Mouse (Mus musculus): ENCODE results near the gene Slc7a5. TPM values are rescaled to one million over a fixed set of nuclear protein-coding genes. Genes with fewer than 3 reads are reported as not detected.

Slc7a5 gene
- total and polyA plus RNA-seq, 3 experiments = 110 to 291 (median 207) TPM

DNA sequence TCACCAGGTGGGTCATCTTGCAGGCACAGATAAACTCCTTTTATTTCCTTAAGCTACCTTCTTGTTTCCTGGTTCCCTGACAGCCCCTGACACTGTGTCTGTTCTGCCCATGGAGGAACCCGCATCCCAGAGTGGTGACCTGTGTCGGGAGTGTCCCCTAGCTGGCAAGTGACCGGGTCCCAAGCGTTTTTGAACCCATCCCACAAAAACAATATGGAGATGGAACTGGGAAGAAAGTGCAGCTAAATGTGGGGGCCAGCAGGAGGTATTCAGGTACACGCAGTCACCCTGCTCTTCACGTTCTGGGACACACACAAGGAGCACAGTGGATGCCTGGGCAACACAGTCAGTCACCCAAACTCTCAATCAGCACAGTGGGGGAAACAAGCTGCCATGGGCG, 38.9 kb upstream of the Slc7a5 start:
- dilution Hi-C loops (cut with MboI; ENCODE audit: extremely low pct_ligation_motif_present, extremely low pct_unique_long_range_greater_than_20kb, low sequenced_read_pairs) (no loop called here), in situ Hi-C loops (cut with MboI; ENCODE audit: low pct_ligation_motif_present, low pct_unique_long_range_greater_than_20kb, low sequenced_read_pairs) (loop anchor here (10.0 kb wide), 1 partner anchor 362 kb away; no protein-coding TSS in a partner anchor)
- H3K4me2 ChIP-seq (ENCODE audit: insufficient read depth, low read depth, poor library complexity, severe bottlenecking) = no peak overlapping the region
- H3K27ac ChIP-seq (ENCODE audit: insufficient read depth, low read depth) = no peak overlapping the region
- H3K79me2 ChIP-seq (replicated peaks; ENCODE audit: control insufficient read depth, extremely low read depth, insufficient read depth, poor library complexity, severe bottlenecking) = peaks cover 6% of the 10 kb centered on the region
- no peak for TF ChIP-seq EP300 (IDR thresholded peaks at IDR 0.05; ENCODE audit: low read length)
- no peak for TF ChIP-seq RCOR1 (conservative IDR thresholded peaks at IDR 0.05; ENCODE audit: low read depth, low read length)
- TF ChIP-seq BHLHE40 (IDR thresholded peaks at IDR 0.05; ENCODE audit: low read depth, low read length) = no peak
- no peak for TF ChIP-seq TBP (conservative IDR thresholded peaks at IDR 0.05; ENCODE audit: low read depth, low read length)
- no peak for TF ChIP-seq MAZ (IDR thresholded peaks at IDR 0.05; ENCODE audit: low read depth, low read length)
- TF ChIP-seq USF1 (IDR thresholded peaks at IDR 0.05; ENCODE audit: low read depth, low read length) = no peak
- TF ChIP-seq ZC3H11A (IDR thresholded peaks at IDR 0.05; ENCODE audit: low read depth, low read length) = no peak
- no peak for TF ChIP-seq CTCF (conservative IDR thresholded peaks at IDR 0.05 in 1 of 2, IDR thresholded peaks at IDR 0.05 in 1 of 2; ENCODE audit: low read depth in 2 of 2, low read length in 2 of 2)
- TF ChIP-seq RAD21 (IDR thresholded peaks at IDR 0.05; ENCODE audit: low read depth, low read length) = no peak
- no peak for TF ChIP-seq ZNF384 (IDR thresholded peaks at IDR 0.05; ENCODE audit: low read depth, low read length)
- no peak for TF ChIP-seq ETS1 (conservative IDR thresholded peaks at IDR 0.05; ENCODE audit: low read depth, low read length)
- TF ChIP-seq POLR2AphosphoS2 (IDR thresholded peaks at IDR 0.05; ENCODE audit: low read depth, low read length) = no peak
- TF ChIP-seq MEF2A (IDR thresholded peaks at IDR 0.05; ENCODE audit: borderline replicate concordance, low read depth, low read length) = no peak
- TF ChIP-seq POLR2A (IDR thresholded peaks at IDR 0.05; ENCODE audit: low read depth, low read length) = no peak
- no peak for TF ChIP-seq JUND (conservative IDR thresholded peaks at IDR 0.05; ENCODE audit: low read depth, low read length)
- no peak for TF ChIP-seq ZKSCAN1 (IDR thresholded peaks at IDR 0.05; ENCODE audit: borderline replicate concordance, low read depth, low read length)
- TF ChIP-seq MYC (IDR thresholded peaks at IDR 0.05; ENCODE audit: low read depth, low read length) = no peak
- TF ChIP-seq E2F4 (IDR thresholded peaks at IDR 0.05; ENCODE audit: insufficient replicate concordance, low read depth, low read length) = no peak
- no peak for DNase-seq (ENCODE audit: extremely low read depth)
- H3K36me3 ChIP-seq (replicated peaks in 1 of 2; ENCODE audit: control insufficient read depth in 1 of 2, insufficient read depth in 1 of 2, low read length in 1 of 2) = no peaks in the 10 kb centered on the region
- no peak overlapping the region for H3K4me3 ChIP-seq (replicated peaks in 1 of 3; ENCODE audit: low read depth in 2 of 3, low read length in 2 of 3, poor library complexity in 1 of 3)
- H3K27me3 ChIP-seq (replicated peaks) = peaks cover 28% of the 10 kb centered on the region
- H3K9ac ChIP-seq (ENCODE audit: insufficient read depth, low read depth) = no peak overlapping the region
- H3K4me1 ChIP-seq (ENCODE audit: control insufficient read depth in 1 of 2, insufficient read depth in 2 of 2) = peaks cover 4 to 13% of the 10 kb centered on the region in 2 experiments; a peak in 3 of 4 replicates
- H3K9me3 ChIP-seq (replicated peaks; ENCODE audit: low read length) = no peaks in the 10 kb centered on the region

- no peak within 1 kb of the TSS for H3K9ac ChIP-seq (ENCODE audit: insufficient read depth, low read depth)
- DNase-seq (ENCODE audit: extremely low read depth) = no peak
- H3K9me3 ChIP-seq (replicated peaks; ENCODE audit: low read length) = no peaks in the 10 kb centered on the region
- no peak for TF ChIP-seq MAX (IDR thresholded peaks at IDR 0.05; ENCODE audit: low read length)
- TF ChIP-seq NRF1 (IDR thresholded peaks at IDR 0.05; ENCODE audit: low read depth, low read length) = no peak
- no peak for TF ChIP-seq GABPA (IDR thresholded peaks at IDR 0.05; ENCODE audit: insufficient replicate concordance, low read depth, low read length)
- no peak for TF ChIP-seq PAX5 (IDR thresholded peaks at IDR 0.05; ENCODE audit: low read length)
- no peak for TF ChIP-seq HCFC1 (IDR thresholded peaks at IDR 0.05; ENCODE audit: low read depth, low read length)
- no peak within 1 kb of the TSS for H3K4me2 ChIP-seq (ENCODE audit: insufficient read depth, low read depth, poor library complexity, severe bottlenecking)
- H3K27me3 ChIP-seq (replicated peaks) = peaks cover 28% of the 10 kb centered on the region
- no peaks in the 10 kb centered on the region for H3K36me3 ChIP-seq (replicated peaks in 1 of 2; ENCODE audit: control insufficient read depth in 1 of 2, insufficient read depth in 1 of 2, low read length in 1 of 2)
- dilution Hi-C loops (cut with MboI; ENCODE audit: extremely low pct_ligation_motif_present, extremely low pct_unique_long_range_greater_than_20kb, low sequenced_read_pairs) (no loop called here), in situ Hi-C loops (cut with MboI; ENCODE audit: low pct_ligation_motif_present, low pct_unique_long_range_greater_than_20kb, low sequenced_read_pairs) (loop anchor here (10.0 kb wide), 1 partner anchor 360 kb away; no protein-coding TSS in a partner anchor)
- H3K27ac ChIP-seq (ENCODE audit: insufficient read depth, low read depth) = no peak within 1 kb of the TSS
- no peak within 1 kb of the TSS for H3K4me3 ChIP-seq (replicated peaks in 1 of 3; ENCODE audit: low read depth in 2 of 3, low read length in 2 of 3, poor library complexity in 1 of 3)
- peaks cover 4 to 13% of the 10 kb centered on the region in 2 experiments; a peak in 3 of 4 replicates for H3K4me1 ChIP-seq (ENCODE audit: control insufficient read depth in 1 of 2, insufficient read depth in 2 of 2)
- H3K79me2 ChIP-seq (replicated peaks; ENCODE audit: control insufficient read depth, extremely low read depth, insufficient read depth, poor library complexity, severe bottlenecking) = no peaks in the 10 kb centered on the region
Measured at GRCm38 (mm10) chr8:121944831-121945230, 37.3 kb upstream of the Slc7a5 start, which contains the start of gene Car5a. Car5a (minus strand) TSS chr8:121944904.

Data from CH12.LX (cell line).